Mouse (Mus musculus): ENCODE results near the gene Basp1.

- no peak for TF ChIP-seq CTCF (IDR thresholded peaks at IDR 0.05; ENCODE audit: low read depth)
- TF ChIP-seq EP300 (IDR thresholded peaks at IDR 0.05; ENCODE audit: low read depth) = no peak
These were observed 52.7 kb downstream of the Basp1 start for GRCm38 (mm10) chr15:25360825-25361224.

Measured in liver, embryonic 14.5 days (tissue).